Mouse (Mus musculus) lung, adult 18-20 months (tissue): ENCODE results near the gene Nmnat1.
"Not testable (repeated sequence)": the region's sequence is repeated elsewhere in the genome, so short reads cannot be mapped to it uniquely, and the experiment has no call there.

Experiments
- DNase-seq, 2 experiments: peaks; one replicate each; pipeline ENCODE4 v3.0.0; 2022; ENCODE audit warnings: mixed read lengths in 2 of 2

The Nmnat1 gene

GRCm38 (mm10) chr4:149444465-149444864, 40.5 kb downstream of the Nmnat1 start:
- no peak for DNase-seq

GRCm38 (mm10) chr4:149442436-149442835, 42.6 kb downstream of the Nmnat1 start:
- peak; percentile 24 to 50 for DNase-seq

GRCm38 (mm10) chr4:149440576-149440975, 44.4 kb downstream of the Nmnat1 start:
- DNase-seq: no peak

- not testable (repeated sequence) for DNase-seq
Measured at GRCm38 (mm10) chr4:149431887-149432286, 53.1 kb downstream of the Nmnat1 start.

GRCm38 (mm10) chr4:149429592-149429991, 55.4 kb downstream of the Nmnat1 start:
- DNase-seq: no peak

GRCm38 (mm10) chr4:149426325-149427199, 58.4 kb downstream of the Nmnat1 start, which contains the start of gene Ube4b:
Gene Ube4b, minus strand, starts transcription at chr4:149426749.
- peak; percentile 93 to 96 for DNase-seq

- peak in 1 of 2 experiments; percentile 17 for DNase-seq
Measured at GRCm38 (mm10) chr4:149425801-149426292, 59.2 kb downstream of the Nmnat1 start.

- peak in 1 of 2 experiments; percentile 46 for DNase-seq
Measured at GRCm38 (mm10) chr4:149424755-149425154, 60.2 kb downstream of the Nmnat1 start.

- DNase-seq: no peak
Measured at GRCm38 (mm10) chr4:149417854-149418365, 67.1 kb downstream of the Nmnat1 start.
